Mouse (Mus musculus) cerebellum, adult 11 months (tissue): Measurements from ENCODE around the gene Kng2.
"Not testable (repeated sequence)": the region's sequence is repeated elsewhere in the genome, so short reads cannot be mapped to it uniquely, and the experiment has no call there.

Source experiments
- DNase-seq: peaks from one replicate; pipeline ENCODE4 v3.0.0; 2022

Kng2 gene

DNA sequence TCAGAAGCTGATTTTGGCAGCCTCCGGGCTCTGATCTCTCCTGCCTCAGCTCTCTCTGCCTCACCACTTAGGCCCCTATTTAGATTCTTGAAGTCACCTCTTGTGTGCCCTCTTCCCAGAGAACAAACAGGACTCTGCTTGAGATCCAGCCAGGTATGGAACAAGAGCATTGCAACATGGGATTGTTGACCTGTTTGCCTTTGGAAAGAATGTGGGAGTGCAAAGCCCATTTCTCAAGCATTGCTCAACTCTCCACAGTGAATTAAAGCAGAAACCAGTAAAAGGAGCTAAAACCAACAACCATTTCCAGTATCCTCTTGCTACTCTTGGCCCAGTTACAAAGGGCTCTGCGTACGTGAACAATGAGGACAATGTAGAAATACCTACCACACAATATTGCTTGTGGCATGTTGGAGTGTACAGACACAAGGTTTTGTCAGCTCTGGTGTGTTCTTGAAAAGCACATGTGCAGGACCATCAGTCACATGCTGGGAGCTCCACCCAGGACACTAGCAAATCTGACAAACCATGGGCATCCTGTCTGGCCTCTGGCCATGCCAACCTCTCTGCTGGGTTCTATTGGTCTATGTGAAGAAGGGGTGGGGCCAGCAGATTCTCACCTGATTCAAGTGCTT, at the start of gene Kng2:
Kng2 (minus strand) TSS at position 517 of the 635 bp plus-strand sequence.
- not testable (repeated sequence) for DNase-seq

DNA sequence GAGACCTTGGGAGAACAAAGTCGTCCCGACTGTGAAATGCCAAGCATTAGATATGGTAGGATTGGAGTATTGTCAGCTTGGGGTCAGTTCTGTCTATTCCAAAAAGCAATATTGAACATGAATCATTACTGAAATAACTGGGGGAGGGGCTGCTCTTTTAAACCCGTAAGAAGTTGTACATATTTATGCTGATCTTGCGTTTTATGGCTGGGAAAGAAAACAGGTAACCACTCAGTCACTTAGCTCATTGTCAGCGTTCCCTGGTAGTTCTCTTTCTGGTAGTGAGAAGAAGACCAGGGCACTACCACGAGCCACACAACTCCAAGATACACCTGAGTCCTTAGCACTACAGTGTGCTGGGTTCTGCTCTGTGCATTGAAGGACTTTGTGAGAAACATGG, 48.2 kb upstream of the Kng2 start:
- not testable (repeated sequence) for DNase-seq

DNA sequence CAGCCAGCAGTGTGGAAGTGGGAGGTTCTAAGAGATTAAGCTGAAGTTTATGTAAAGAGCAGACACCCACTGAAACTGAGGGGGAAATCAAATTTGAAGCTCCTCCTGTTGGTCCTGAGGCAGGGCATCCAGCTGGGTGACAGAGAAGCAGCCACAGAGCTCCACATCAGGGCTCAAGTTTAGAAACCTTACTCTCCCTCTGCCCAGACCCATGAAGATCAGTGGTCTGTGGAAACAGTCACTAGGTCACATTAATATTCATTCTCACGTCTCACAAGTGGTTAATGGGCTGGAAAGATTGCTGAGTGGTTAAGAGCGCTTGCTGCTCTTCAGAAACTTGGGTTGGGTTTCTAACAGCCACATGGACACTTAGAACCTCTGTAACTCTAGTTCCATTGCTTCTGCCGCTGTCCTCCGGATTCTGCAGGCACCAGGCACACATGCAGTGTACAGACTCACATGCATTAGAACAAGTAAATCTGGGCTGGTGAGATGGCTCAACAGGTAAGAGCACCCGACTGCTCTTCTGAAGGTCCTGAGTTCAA, 31.6 kb upstream of the Kng2 start:
- not testable (repeated sequence) for DNase-seq

DNA sequence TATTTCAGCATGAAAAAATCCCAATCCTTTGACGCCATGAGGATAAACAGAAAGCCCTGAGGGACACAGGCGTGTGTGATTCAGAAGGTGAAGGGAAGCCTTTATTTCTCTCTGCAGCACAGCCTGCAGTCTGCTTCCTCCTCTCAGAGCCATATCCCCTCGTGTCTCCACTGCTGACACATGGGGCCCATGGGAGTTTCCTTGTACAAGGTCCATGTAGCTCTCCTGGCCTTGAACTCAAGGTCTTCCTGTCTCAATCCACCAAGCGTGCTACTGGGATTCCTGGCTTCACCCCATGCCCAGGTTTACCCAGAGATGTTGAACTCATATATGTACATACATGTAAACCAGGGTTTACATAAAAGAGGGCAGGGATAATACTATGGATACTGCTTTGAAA, 30.3 kb upstream of the Kng2 start:
- DNase-seq, result not testable (repeated sequence)

DNA sequence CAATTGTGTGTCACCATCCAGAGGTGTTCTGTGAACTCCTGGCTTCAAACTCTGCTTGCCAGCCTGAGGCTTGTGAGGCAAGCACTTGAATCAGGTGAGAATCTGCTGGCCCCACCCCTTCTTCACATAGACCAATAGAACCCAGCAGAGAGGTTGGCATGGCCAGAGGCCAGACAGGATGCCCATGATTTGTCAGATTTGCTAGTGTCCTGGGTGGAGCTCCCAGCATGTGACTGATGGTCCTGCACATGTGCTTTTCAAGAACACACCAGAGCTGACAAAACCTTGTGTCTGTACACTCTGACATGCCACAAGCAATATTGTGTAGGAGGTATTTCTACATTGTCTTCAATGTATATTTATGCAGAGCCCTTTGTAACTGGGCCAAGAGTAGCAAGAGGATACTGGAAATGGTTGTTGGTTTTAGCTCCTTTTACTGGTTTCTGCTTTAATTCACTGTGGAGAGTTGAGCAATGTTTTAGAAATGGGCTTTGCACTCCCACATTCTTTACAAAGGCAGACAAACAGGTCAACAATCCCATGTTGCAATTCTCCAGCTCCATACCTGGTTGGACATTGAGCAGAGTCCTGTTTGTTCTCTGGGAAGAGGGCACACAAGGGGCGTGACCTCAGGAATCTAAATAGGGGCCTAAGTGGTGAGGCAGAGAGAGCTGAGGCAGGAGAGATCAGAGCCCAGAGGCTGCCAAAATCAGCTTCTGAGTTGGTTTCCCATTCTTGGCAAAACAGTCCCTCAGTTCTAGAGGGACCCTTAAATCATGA, 28.6 kb upstream of the Kng2 start, which contains the start of gene Kng1:
Kng1 (plus strand) TSS at position 198 of the 780 bp plus-strand sequence.
- not testable (repeated sequence) for DNase-seq

DNA sequence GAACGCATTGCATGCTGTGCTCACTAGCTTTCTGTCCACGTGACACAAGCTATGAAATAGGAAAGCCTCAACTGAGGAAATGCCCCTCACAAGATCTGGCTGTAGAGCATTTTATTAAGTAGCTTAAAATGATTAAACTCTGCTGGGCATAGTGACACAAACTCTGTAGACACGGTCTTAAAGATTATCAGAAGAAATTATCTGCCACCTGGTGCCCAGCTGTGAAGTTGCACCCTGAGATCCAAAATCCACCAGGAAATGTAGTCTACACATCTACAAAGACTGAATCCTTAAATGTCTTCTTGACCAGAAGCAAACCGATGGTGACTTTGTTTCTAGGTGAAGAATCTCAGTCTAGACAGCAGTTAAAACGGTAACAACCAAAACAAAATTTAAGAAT, 17.0 kb upstream of the Kng2 start:
- no peak for DNase-seq

DNA sequence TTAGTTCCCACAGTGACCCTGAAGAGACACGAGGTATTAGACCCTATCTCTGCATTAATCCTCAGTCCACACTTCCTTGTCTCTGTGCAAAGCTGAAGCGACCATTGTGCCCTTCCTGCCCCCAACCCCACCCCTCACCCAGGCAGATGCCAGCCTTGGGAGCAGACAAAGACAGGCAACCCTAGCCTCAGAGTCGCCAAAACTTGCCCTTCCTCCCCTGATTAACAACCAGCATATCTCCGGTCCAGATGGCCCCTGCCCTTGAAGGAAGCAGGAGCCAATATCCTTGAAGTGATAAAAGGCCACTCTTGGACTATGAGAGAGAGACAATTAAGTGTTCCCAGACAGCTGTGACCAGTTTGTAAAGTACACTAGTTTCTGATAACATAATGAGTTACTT, 11.6 kb upstream of the Kng2 start:
- no peak for DNase-seq

DNA sequence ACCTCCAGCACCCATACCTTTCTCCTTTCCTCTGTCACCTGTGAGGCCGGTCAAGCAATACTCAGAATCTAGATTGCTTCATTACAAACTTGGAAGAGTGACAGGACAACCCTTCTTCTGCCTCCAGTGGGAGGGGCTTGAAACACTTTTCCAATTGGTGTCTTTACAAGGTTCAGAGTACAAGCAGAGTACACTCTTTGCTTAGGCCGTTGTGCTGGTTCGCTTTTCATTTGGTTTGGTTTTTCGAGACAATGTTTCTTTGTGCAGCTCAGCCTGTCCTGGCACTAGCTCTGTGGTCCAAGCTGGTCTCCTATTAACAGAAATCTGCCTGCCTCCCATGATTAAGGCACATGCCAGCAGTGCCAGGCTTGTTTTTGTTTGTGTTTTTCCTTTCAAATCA, 10.0 kb upstream of the Kng2 start:
- no peak for DNase-seq

DNA sequence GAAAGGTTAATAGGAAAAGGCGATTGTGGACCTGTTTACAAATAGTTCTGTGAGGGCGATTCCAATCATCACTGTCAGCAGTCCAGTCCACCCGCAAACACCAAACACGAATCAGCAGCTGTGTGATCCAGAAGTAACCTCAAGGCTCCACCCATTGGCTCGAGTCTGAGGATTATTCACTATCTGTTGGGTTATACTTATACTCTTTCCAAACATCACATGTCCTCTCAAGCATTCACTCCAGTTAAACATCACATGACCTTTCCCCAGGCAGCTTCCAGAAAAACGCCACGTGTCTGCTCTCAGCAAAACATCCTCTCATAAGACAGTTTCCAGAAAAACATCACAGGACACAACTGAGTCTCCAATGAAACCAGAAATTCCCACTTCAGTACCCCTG, 8.5 kb upstream of the Kng2 start:
- no peak for DNase-seq

DNA sequence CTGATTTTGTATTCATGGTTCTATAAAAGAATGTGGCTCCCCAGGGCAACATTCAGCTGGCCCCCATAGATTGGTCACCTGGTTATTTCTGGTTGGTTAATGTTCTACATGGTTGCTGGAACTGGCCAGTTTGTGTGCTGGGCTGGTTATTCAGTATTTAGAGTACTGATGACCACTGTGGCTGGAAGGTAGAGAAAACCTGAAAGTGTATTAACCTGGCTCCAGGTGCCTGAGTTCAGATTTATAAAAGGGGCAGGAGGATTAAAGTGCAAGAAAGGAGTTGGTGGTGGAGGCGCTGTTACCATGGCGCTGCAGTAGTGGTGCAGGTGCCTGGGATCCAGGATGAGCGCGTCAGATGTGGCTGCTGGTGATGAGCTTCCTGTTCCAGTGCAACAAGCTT, 4.4 kb upstream of the Kng2 start:
- no peak for DNase-seq

DNA sequence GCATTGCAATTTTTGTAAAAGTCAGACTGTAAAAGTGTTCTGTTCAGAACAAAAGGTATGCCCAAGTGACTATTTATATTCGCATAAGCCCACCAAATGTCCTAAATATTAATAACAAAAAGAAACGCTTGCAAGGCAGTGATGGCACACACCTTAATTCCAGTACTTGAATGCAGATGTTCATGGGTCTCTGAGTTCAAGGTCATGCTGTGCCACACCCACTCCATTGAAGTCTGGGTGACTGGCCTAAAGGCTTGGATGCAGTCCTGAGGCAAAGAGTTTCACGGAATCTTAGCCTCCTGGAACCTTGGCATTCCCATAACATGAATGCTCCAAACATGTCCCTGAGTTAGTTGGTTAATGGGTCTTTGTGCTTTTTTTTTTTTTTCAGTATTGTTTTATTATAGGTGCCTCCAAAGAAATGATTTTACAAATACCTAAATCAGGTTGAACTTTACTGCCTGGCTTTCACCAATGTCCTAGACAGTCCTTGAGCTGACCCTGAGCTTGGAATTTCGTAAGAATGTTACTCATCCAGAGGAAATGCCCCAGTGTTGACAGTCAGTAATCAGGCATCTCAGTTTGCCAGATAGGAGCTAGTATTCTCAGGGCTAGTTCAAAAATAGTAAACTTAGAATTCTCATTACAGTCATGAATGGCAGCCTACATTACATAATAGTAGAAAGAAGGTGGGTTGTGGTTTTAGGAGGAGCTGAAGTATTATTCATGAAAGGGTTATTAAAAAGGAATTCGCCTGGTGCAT, 1.6 kb upstream of the Kng2 start:
- DNase-seq, result no peak

DNA sequence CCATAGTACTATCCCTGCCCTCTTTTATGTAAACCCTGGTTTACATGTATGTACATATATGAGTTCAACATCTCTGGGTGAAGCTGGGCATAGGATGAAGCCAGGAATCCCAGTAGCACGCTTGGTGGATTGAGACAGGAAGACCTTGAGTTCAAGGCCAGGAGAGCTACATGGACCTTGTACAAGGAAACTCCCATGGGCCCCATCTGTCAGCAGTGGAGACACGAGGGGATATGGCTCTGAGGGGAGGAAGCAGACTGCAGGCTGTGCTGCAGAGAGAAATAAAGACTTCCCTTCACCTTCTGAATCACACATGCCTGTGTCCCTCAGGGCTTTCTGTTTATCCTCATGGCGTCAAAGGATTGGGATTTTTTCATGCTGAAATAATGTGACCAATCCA, 1.9 kb downstream of the Kng2 start:
- DNase-seq, result not testable (repeated sequence)

DNA sequence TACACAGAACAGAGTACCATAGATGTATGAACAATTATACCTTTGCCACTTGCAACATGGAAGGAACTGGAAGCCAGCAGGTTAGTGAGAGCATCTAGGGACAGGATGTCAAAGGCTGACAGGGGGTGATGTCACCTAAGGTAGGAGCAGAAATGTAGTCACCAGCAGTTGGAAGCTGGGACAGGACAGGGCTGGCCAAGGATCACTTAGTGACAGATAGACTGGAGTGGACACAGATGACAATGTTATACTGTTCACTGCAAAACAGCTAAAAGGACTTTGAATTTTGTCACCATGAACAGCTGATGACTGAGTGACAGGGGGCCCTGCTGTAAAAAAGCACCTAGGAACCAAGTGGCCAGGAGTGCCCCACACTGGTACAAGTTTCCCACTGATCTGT, 2.7 kb downstream of the Kng2 start:
- no peak for DNase-seq

DNA sequence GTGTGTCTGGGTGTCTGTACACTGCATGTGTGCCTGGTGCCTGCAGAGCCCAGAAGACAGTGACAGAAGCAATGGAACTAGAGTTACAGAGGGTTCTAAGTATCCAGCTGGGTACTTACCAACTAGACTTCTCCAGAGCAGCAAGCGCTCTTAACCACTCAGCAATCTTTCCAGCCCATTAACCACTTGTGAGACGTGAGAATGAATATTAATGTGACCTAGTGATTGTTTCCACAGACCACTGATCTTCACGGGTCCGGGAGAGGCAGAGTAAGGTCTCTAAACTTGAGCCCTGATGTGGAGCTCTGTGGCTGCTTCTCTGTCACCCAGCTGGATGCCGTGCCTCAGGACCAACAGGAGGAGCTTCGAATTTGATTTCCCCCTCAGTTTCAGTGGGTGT, 4.2 kb downstream of the Kng2 start:
- no peak for DNase-seq

DNA sequence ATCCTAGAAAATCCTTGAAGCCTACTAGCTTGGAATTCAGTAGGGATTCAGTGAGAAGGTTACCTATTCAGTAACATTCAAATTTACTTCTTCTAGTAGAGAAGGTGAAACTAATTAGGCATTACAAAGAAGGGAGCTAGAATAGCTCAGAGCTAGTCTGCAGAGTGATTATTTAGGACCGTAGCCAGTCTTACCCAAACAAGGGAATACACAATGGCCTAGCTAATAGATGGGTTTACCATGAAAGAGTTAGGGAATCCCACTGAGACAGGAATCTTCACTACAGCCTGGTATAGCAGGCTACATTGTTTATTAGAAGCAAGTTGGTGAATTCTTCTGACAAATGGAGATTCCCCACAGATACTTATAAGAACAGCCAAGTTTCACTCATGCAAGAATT, 8.7 kb downstream of the Kng2 start:
- not testable (repeated sequence) for DNase-seq

DNA sequence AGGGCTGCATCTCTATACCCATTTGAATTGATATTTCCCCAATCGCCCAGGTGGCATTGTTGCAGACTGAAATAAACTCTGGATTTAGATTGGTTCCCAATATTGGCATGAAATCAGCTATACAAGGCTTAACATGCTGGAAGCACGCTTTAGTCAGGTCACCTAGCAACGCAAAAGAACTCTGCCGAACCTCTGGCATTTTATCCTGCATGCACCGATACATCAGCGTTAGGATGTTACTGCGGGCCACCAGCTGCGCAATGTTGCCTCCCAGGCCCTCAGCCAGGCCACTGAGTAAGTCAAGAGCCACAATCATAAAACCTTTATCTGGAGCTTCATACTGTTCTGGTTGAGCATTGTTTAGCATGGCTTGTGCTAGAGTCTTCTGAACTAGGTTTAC, 14.6 kb downstream of the Kng2 start:
- not testable (repeated sequence) for DNase-seq

DNA sequence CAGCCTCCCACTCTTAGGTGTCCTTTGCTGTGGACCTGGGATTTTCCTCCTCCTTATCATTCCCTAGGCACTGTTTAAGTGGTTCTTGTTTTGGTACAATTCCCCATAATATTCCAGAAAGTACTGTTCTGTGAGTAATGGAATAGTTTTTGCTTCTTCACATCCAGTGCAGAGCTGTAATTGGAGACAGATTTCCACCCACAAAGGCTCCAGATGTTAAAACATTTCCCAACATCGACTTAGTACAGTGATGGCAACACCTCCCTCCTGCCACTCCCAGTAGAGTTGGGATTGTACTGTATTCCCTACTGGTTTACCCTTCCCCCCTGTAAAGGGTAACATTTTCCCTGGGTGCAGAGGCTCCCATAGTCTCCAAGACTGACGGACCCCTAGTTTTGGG, 15.5 kb downstream of the Kng2 start:
- DNase-seq, result not testable (repeated sequence)

DNA sequence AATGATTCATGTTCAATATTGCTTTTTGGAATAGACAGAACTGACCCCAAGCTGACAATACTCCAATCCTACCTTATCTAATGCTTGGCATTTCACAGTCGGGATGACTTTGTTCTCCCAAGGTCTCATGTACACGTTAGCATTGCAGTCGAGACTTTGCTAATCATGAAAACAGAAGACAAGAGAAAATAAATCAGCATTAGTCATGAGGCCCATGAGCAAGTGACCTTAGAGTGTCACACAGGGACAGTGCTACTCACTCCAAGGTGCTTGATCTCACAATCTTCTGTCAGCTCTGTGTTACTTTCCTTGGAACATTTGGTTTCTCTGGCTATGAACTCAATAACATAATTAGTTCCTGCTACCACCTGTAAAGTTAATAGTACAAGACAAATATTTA, 32.3 kb downstream of the Kng2 start:
- not testable (repeated sequence) for DNase-seq

DNA sequence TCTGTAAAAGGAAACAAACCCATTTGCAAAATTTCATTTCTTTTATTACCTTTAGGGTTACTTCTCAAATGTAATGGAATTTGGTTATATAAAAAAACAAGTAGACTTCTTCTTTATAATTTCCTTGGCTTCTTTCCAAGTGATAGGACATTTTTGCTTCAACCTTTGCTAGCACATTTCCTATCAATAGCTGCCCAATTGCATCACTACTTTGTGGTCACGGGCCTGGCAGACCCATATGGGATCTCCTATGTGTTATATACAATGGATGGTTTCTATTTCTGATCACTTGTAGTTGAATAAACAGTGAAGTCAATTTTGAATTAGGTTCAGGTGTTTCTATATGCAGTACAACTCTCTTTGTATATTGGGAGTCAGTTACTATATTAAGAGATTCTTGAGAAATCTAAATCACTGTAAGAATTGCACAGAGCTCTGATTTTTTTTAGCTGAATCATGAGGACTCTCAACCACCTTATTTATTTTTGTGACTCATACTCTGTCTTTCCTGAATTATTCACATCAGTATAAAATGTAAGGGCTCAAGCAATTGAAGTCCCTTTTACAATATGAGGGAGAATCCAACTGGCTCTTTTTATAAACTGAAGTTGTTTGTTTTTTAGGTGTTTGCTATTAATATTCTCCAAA, 61.8 kb downstream of the Kng2 start:
- no peak for DNase-seq

DNA sequence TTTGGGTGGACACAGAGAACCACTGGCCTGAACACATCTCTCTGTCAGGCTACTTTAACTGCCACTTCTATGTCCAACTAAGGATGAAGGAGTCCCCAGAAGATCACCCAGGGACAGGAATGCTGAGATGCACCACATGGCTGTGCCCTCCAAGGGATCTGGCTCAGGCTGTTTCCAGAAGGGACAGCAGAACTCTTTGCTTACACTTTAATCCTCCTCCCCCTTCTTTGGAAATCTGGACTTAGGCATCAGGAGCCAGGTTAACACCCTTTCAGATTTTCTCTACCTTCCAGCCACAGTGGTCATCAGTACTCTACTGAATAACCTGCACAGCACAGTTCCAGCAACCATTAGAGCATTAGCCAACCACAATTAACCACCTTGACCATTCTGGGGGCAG, 66.0 kb downstream of the Kng2 start:
- no peak for DNase-seq

DNA sequence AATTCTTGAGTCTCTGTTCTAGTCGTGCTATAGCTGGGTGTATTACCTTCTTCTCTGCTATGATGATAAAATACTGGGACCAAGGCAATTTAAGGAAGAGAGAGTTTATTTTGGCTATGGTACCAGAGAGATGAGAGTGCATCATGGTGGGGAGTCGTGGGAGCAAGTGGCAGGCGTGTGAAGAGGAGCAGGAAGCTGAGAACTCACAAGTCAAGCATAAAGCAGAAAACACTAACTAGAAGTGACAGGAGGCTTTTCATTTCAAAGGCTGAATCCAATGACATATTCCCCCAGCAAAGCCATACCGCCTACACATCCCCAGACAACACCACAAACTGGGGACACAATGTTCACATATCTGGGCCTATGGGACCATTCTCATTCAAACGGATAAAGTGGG, 67.0 kb downstream of the Kng2 start:
- DNase-seq, result no peak

DNA sequence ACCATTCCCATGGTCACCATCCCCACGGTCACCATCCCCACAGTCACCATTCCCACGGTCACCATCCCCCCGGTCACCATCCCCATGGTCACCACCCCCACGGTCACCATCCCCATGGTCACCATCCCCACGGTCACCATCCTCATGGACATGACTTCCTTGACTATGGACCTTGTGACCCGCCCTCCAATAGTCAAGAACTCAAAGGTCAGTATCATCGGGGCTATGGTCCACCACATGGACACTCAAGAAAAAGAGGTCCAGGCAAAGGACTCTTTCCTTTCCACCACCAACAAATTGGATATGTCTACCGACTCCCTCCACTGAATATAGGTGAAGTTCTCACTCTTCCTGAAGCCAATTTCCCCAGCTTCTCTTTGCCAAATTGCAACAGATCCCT, 68.2 kb downstream of the Kng2 start:
- DNase-seq, result no peak

DNA sequence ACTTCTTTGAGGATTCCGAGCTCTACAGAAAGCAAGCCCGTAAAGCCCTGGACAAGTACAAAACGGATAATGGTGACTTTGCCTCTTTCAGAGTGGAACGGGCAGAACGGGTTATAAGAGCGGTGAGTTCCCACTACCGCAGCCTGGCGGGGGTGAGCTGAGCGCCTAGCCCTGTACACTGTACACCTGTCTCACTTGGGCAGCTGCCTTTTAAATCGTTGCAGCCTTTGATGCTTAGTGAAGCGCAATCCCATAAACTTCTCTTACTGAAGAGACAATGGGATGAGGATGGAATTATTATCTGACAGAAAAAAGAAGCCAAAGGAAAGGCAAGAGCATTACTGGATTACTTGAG, 73.2 kb downstream of the Kng2 start:
- no peak for DNase-seq
